Mouse (Mus musculus) cerebellum, adult (tissue): Measurements from ENCODE around the gene Ppp2r5e.

ENCODE experiments used
- ATAC-seq: cut with Nextera tagmentation; 2 replicates; pipeline ENCODE4 v1.9.2; 2017; ENCODE audit warnings: mild to moderate bottlenecking, moderate library complexity, mixed read lengths; ENCODE audit not compliant: insufficient number of reproducible peaks, low FRiP score, low TSS enrichment

Ppp2r5e gene

DNA sequence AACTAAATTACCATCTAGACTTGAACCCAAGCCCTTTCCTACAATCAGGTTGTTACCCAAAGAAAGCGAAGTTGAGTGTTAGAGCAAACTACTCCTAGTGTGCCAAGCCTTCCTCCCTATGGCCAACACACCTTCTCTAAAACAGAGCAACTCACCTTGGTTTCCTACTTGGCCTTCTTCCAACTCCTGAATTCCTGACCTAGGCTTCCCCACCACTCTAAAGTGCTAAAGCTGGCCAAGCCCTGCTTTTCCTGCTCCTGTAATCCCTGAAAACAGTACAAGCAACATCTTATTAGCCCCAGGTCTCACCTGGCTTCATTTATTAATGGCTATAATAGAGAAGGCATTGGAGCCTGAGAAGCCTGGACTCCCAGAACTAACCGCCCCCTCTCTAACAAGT, 17.0 kb downstream of the Ppp2r5e start:
- no peak for ATAC-seq

DNA sequence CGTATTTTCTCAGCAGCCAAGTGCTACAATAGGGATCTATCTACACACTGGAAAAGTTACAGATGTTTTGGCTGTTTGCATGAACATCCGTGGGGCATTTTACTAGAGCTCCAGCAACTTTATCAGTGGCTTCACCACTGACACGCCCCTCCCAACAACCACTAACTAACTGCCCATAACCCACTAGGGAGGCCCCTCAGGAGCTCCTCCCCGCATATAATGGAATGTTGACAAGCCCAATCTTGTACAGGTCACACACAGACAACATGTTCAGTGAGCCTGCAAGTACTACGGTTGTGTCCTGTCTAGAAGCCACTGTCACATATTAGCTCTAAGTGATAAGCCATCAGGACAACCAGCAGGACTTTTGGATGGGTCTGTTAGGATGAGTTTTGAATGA, 18.8 kb downstream of the Ppp2r5e start:
- no peak for ATAC-seq

- 0 out of 2 replicates have a peak, but pooled peaks have one; percentile 6 for ATAC-seq
These were observed 23.8 kb downstream of the Ppp2r5e start for GRCm38 (mm10) chr12:75572271-75572670.

- no peak for ATAC-seq
These were observed 25.9 kb downstream of the Ppp2r5e start for GRCm38 (mm10) chr12:75570138-75570537.

DNA sequence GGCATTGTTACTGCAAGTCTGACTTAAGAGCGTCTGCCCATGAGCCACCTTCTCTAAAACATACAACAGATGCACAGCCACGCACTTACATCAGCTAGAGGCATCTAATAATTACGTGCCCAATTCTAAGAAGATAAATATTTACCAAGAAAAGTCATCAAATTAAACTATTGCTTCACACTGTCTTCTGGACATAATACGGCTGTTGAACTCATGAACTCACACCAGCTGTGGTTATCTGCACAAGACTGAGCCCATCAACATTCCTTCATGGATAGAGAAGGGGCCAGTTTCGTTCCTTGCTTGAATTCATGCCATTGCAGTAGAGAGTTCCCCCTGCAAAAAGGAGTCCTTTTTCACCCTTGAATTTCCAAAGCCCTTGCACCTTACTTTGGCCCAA, 28.3 kb downstream of the Ppp2r5e start:
- ATAC-seq: no peak

- ATAC-seq: 0 out of 2 replicates have a peak, but pooled peaks have one; percentile 36
These were observed 30.3 kb downstream of the Ppp2r5e start for GRCm38 (mm10) chr12:75565756-75566155.

DNA sequence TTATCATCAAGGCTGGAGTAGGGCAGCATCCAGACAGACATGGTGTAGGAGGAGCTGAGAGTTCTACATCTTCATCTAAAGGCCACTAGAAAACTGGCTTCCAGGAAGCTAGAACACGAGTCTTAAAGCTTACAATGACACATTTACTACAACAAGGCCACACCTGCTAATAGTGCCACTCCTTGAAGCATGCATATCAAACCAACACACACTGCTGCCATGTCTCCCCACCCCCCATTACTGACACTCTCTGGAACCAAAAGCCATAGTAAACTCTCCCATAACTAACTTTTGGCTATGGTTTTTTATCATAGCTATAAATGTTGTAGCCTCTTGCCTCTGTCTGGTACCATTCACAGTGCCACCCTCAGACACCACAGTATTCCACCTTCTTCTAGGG, 31.5 kb downstream of the Ppp2r5e start:
- ATAC-seq: no peak

- ATAC-seq: no peak
These were observed 32.9 kb downstream of the Ppp2r5e start for GRCm38 (mm10) chr12:75562996-75563618.

DNA sequence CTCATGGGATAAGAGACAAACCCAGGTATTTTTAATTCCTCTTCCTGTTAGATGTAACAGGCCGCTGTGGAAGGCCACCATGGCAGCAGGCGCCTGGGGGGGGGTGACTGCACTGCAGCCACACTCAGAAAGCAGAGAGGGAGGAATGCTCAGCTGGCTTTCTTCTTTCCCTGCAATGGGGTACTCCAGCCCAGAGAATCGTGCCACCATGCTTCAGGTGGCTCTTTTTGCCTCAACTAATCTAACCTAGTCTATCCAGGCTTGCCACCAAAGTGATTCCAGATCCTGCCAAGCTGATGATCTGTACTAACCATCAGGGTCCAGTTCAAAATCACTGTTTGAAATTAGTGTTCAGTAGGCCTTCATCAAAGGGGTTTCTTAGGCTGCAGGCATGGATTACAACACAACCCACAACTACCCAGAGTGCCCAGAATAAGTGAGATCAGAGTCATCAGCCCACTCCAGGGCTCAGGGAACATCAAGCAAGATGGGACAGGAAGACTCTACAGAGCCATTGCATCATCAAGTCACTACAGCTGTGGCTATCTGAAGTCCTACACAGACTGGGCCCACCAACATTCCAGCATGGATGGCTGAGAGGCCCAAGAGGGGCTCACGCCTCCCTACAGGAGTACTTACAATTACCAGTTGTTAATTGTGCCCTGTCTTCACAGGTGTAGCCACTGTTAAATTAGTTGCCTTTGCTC, 35.2 kb downstream of the Ppp2r5e start:
- no peak for ATAC-seq

DNA sequence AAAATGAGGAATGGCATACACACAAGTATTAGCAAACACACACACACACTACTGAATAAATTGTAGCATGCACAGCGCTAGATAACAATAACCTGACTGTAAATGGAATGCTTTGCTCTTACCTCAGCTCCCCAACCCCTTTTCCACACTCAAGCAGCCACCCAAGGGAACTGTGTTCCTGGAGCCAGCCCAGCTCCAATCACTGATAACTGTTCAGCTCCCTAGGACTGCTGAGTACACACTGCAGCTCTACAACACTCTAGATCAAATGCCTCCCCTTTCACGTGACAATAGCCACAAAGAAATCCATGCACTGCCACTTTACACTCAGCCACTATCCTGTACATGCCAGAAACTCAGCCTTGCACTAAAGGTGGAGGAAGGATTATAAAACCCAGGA, 36.8 kb downstream of the Ppp2r5e start:
- ATAC-seq: no peak

GRCm38 (mm10) chr12:75557813-75558212, 38.2 kb downstream of the Ppp2r5e start:
- ATAC-seq: peak; percentile 90

GRCm38 (mm10) chr12:75555032-75555431, 41.0 kb downstream of the Ppp2r5e start:
- no peak for ATAC-seq

GRCm38 (mm10) chr12:75552296-75552695, 43.7 kb downstream of the Ppp2r5e start:
- no peak for ATAC-seq

- no peak for ATAC-seq
These were observed 44.4 kb downstream of the Ppp2r5e start for GRCm38 (mm10) chr12:75551671-75552070.

DNA sequence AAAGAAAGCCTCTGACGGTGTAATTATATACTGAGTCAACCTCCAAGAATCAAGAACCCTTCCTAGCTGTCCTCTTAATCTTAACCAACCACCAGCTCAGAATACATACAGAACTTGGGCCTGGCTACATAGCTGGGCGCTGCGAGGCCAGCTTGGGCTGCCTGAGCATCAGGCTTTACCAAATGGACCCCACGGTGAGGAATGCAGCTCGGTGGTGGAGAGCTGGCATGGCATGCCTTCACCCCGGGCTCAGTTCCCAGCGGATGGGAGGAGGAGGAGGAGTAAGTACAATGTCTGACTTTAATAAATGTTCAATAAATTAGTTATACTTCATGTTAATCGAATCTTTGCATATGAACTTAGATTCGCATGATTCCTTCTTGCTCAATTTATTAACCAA, 47.0 kb downstream of the Ppp2r5e start:
- ATAC-seq: 0 out of 2 replicates have a peak, but pooled peaks have one; percentile 66

- no peak for ATAC-seq
These were observed 48.9 kb downstream of the Ppp2r5e start for GRCm38 (mm10) chr12:75547174-75547573.

DNA sequence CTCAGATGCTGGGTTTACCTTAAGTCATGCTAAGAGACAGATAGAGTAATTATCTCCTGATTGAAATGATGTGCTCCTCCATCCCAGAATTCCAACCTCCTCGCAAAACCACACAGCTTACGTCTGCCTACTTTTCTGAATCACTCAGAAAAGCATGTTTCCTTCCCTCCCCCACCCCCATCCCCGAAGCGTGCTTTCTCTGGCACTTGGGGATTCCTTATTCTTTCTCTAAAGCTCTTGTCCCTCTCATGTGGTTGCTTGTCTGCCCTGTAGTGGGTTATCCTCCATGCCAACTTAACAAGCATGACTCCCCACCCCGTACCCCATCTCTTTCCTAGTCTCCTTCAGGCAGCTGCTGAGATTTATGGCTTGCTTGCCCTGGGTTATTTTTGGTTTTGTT, 49.8 kb downstream of the Ppp2r5e start:
- ATAC-seq: no peak

DNA sequence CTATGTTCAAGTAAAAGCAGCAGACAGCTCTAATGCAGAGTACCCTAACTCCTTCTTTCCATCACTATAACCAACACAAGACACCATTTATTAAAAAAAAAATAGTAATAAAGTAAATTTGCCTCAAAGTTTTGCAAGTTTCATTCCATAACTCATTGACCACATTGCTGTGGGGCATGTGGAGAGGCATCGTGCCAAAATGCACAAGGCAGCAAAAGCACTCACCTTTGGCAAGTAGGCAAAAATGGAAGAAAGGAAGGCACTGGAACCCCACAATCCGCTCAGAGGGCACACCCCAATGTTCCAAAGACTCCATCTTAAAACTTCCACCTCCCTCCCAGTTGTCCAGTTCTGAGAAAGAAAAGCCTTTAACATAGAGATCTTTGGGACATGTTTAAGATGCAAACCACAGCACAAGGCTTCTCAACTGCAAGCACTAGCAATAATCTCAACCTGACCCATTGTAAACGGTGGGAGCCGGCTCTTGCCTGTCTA, 50.6 kb downstream of the Ppp2r5e start:
- ATAC-seq: no peak

DNA sequence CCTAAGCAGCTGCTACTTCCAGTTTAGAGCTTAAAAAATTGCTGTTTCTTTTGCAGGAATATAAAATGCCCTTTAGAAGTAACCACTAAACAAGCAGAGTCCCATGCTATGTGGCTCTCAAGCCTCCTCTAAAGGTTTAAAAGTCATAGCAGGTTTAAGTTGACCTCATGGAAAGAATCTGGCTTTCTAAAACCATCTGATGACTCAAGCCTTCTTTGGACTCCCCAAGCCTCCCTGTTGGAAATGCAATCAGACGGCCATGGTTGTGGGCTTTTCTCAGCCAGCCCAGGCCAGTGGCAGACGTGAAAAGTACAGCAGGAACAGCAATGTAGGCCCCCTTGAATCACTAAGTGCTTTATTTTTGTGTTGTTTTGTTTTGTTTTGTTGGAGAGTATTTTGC, 51.4 kb downstream of the Ppp2r5e start:
- no peak for ATAC-seq

DNA sequence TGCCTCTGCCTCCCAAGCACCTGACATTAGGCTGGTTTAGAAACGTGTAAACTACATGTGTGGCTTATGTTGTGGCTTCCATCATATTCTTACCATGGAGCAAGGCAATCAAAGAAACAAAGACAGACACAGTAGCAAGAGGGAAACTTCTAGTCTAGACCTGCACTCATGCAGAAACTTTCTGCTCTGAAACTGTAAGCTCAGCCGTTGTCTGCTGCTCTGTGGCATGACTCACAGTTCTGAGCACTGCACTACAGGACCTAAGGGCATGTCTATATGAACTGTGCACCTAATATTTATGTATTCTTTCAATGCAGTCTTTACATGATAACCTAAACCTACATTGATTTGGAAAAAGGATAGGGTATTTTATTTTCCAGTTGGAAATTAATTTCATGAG, 51.8 kb downstream of the Ppp2r5e start:
- no peak for ATAC-seq

- ATAC-seq: no peak
These were observed 52.7 kb downstream of the Ppp2r5e start for GRCm38 (mm10) chr12:75543346-75543745.
